Mouse (Mus musculus) olfactory bulb, adult 2 months (tissue): ENCODE data around the gene Adamtsl2.

Source experiments
- CTCF ChIP-seq: fragments of 200-500 bp; IDR thresholded peaks from 2 replicates; pipeline ENCODE4 v1.5.1; 2012; ENCODE audit warnings: low read depth, mild to moderate bottlenecking, low read length, moderate library complexity; ENCODE audit not compliant: insufficient read depth
- POLR2A ChIP-seq: fragments of 200-500 bp; IDR thresholded peaks from 2 replicates; pipeline ENCODE4 v1.6.1; 2012; ENCODE audit warnings: mild to moderate bottlenecking, low read depth, low read length, moderate library complexity; ENCODE audit not compliant: insufficient read depth

- TF ChIP-seq CTCF (no peak), POLR2A (no peak)
Measured at GRCm38 (mm10) chr2:27059187-27059586, 20.0 kb upstream of the Adamtsl2 start.
